7 mouse cellular contexts compared by ENCODE assay signal in the genomic region with DNA sequence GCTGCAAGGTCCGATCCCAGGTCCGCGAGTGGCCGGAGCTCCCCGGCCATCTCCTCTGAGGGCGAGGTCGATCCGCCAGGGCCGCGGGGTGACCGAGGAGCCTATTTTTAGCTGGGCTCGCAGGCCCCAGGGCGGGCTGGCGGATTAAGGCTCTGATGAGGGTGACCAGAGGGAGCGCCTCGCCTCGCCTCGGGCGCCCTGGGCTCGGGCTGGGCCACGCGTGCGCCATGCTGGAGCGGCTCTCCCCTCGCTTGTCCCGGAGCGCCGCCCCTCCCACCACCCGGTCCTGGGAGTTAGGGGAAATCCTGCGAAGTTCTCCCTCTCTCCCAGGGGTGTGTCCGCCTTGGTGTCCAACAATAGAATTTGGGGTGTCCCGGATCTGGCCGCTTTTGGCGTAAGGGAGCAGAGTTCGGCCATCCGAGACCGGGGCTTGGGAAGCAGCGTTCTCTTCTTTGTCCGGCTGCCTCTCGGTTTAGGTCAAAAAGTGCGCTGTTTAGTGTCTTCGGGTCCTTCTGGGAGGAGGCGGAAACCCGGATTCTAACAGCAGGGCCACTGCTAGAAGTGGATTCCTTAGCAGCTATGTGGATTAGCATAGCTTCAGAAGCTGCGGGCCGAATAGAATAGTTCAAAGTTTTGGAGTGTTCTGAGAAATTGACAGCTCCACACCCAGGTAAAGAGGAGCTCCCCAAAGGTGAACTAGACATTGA. TPM values are rescaled to one million over a fixed set of nuclear protein-coding genes. Genes with fewer than 3 reads are reported as not detected.
A peak's percentile ranks its signal among the peaks of the same experiment; 100 is the strongest.
DNase-seq lines count a peak whose midpoint lies in the region; ATAC-seq and TF ChIP-seq lines count a peak whose summit lies in the region.

No protein-coding gene starts in this region.

- no peaks in the 10 kb centered on the region for H3K36me3 ChIP-seq in forebrain, embryonic 16.5 days (ENCODE audit: control insufficient read depth, insufficient read depth)
- no peaks in the 10 kb centered on the region for H3K36me3 ChIP-seq in hindbrain, embryonic 11.5 days (ENCODE audit: control insufficient read depth, insufficient read depth, low read length)

- no peak for TF ChIP-seq CTCF in Patski (IDR thresholded peaks at IDR 0.05)

- CTCF ChIA-PET in Patski (lab: Charles Lee), result interaction anchor here (0.7 to 1.0 kb wide), 2 partner anchors 9 to 13 kb away, joined by 4 read pairs; no protein-coding TSS in a partner anchor

- peaks cover 14% of the 10 kb centered on the region for H3K4me1 ChIP-seq in forebrain, embryonic 16.5 days (replicated peaks; ENCODE audit: control insufficient read depth, insufficient read depth, low read length)
- no peaks in the 10 kb centered on the region for H3K4me1 ChIP-seq in hindbrain, embryonic 11.5 days (replicated peaks; ENCODE audit: control insufficient read depth, insufficient read depth, low read length)

- H3K27ac ChIP-seq in forebrain, embryonic 16.5 days (ENCODE audit: low read length), result peak overlapping the region; percentile 59
- H3K27ac ChIP-seq in hindbrain, embryonic 11.5 days (ENCODE audit: low read depth, low read length), result peak overlapping the region; percentile 93

- POLR2A ChIA-PET in Patski (lab: Charles Lee), result interaction anchor here (2.0 kb wide), 1 partner anchor 15 kb away, joined by 6 read pairs; no protein-coding TSS in a partner anchor

- under 1% methylated on average over 46 of the region's 46 CpGs for WGBS in forebrain, embryonic 16.5 days
- under 1% methylated on average over 26 of the region's 46 CpGs for WGBS in hindbrain, embryonic 11.5 days

- H3K27me3 ChIP-seq in Patski, result no peaks in the 10 kb centered on the region
- H3K27me3 ChIP-seq in forebrain, embryonic 16.5 days (replicated peaks; ENCODE audit: control insufficient read depth, insufficient read depth, low read length), result 0 out of 2 replicates have a peak, but pooled peaks cover 2% of the 10 kb centered on the region
- no peaks in the 10 kb centered on the region for H3K27me3 ChIP-seq in hindbrain, embryonic 11.5 days (ENCODE audit: control insufficient read depth, insufficient read depth, low read length)

- H3K9me3 ChIP-seq in forebrain, embryonic 16.5 days (ENCODE audit: control insufficient read depth, low read length), result no peaks in the 10 kb centered on the region
- H3K9me3 ChIP-seq in hindbrain, embryonic 11.5 days (ENCODE audit: control insufficient read depth, low read length), result no peaks in the 10 kb centered on the region

- intact Hi-C loops in left cerebral cortex, postnatal 10 days (cut with DNase I), result loop anchor here (10.0 kb wide), 1 partner anchor 55 kb away; no protein-coding TSS in a partner anchor

- H3K9ac ChIP-seq in forebrain, embryonic 16.5 days (replicated peaks; ENCODE audit: low read depth, low read length), result peak overlapping the region; percentile 98
- H3K9ac ChIP-seq in hindbrain, embryonic 11.5 days (ENCODE audit: low read depth, low read length), result peak overlapping the region; percentile 92

- H3K4me2 ChIP-seq in forebrain, embryonic 16.5 days (ENCODE audit: low read length), result peak overlapping the region; percentile 83
- H3K4me2 ChIP-seq in hindbrain, embryonic 11.5 days (replicated peaks; ENCODE audit: low read depth, low read length), result peak overlapping the region; percentile 34

- DNase-seq in Patski (ENCODE audit: low read depth, low spot score), result no peak
- DNase-seq in c-Kit-negative CD71-positive TER-119-positive erythroid progenitor cells, embryonic 14.5 days (ENCODE audit: low read depth, low spot score), result peak; percentile 22
- peak; percentile 77 for DNase-seq in hindbrain, embryonic 11.5 days (ENCODE audit: low spot score)
- peak; percentile 8 to 76 for DNase-seq in left cerebral cortex, postnatal 10 days (ENCODE audit: extremely low spot score in 1 of 2, low spot score in 2 of 2)
- peak; percentile 44 for DNase-seq in spleen, adult 12 weeks (ENCODE audit: low spot score)

- in situ Hi-C loops in Patski (cut with MboI; ENCODE audit: low pct_unique_long_range_greater_than_20kb), result no loop called here

- H3K4me3 ChIP-seq in forebrain, embryonic 16.5 days (replicated peaks; ENCODE audit: low read length), result peak overlapping the region; percentile 100
- H3K4me3 ChIP-seq in hindbrain, embryonic 11.5 days (ENCODE audit: low read depth, low read length), result peak overlapping the region; percentile 95

- ATAC-seq in Patski, result peak; percentile 79
- ATAC-seq in forebrain, embryonic 16.5 days, result peak; percentile 88
- peak; percentile 88 for ATAC-seq in hindbrain, embryonic 11.5 days (ENCODE audit: low FRiP score)
- ATAC-seq in megakaryocyte progenitor cell, adult 5-6 weeks (replicated peaks; ENCODE audit: poor library complexity), result peak; percentile 66

RNA-seq across cellular contexts. Expression of a gene that starts 1.5 kb away (rescaled TPM):
- 92.3 TPM for polyA plus RNA-seq in Patski (2021)
- polyA plus RNA-seq in forebrain, embryonic 16.5 days (2015; fragmentation: Nextera tagmentation; extraction: Ambion mirVana), result 66.0 and 69.8 TPM in 2 replicates
- 92.3 and 113 TPM in 2 replicates for polyA plus RNA-seq in hindbrain, embryonic 11.5 days (2014; fragmentation: Nextera tagmentation; extraction: Ambion mirVana)
- total RNA-seq in left cerebral cortex, postnatal 10 days (2021), result 10 to 100 TPM; 92.6 to 93.4 TPM
- 36.4 and 47.8 TPM in 2 replicates for total RNA-seq in megakaryocyte progenitor cell, adult 5-6 weeks (2015)
- total RNA-seq in megakaryocyte progenitor cell, adult 5-6 weeks (2017), result 33.9 and 63.2 TPM in 2 replicates
